Mouse (Mus musculus): ENCODE results near the gene Rnase11.

Gene Rnase11

GRCm38 (mm10) chr14:51009572-51009971 is 40.4 kb downstream of the Rnase11 start:
- DNase-seq (ENCODE audit: low spot score in 2 of 2), result no peak

GRCm38 (mm10) chr14:51008781-51009180 is 41.2 kb downstream of the Rnase11 start:
- DNase-seq (ENCODE audit: low spot score in 2 of 2), result no peak

GRCm38 (mm10) chr14:51007914-51008713 is 41.8 kb downstream of the Rnase11 start:
- DNase-seq (ENCODE audit: low spot score in 2 of 2), result no peak

- DNase-seq (ENCODE audit: low spot score in 2 of 2), result no peak
Observed at GRCm38 (mm10) chr14:51007152-51007801, 42.7 kb downstream of the Rnase11 start, which contains the start of gene Rnase10. Rnase10 (plus strand) TSS chr14:51007751.

Data from spleen, postnatal 10 days (tissue).